Mouse (Mus musculus): ENCODE results near the gene Tie1. TPM values are rescaled to one million over a fixed set of nuclear protein-coding genes. Genes with fewer than 3 reads are reported as not detected.
A peak's percentile ranks its signal among the peaks of the same experiment; 100 is the strongest.
"Not testable (repeated sequence)": the region's sequence is repeated elsewhere in the genome, so short reads cannot be mapped to it uniquely, and the experiment has no call there.

Gene Tie1
- polyA plus RNA-seq, 1 experiment from 2014 or later = 36.5 TPM

GRCm38 (mm10) chr4:118517497-118518146 lies 27.8 kb upstream of the Tie1 start:
- no peak for DNase-seq (ENCODE audit: low spot score)
- Histone ChIP-seq H3K36me3 (no peaks in the 10 kb centered on the region), H3K4me3 (peak overlapping the region; percentile 35; the same call in 1 of the 2 replicates), H3K27ac (0 out of 2 replicates have a peak overlapping the region, but pooled peaks have one; percentile 33), H3K9me3 (no peaks in the 10 kb centered on the region), H3K27me3 (ENCODE audit: insufficient read depth, poor library complexity, severe bottlenecking) (peaks cover 6% of the 10 kb centered on the region; the same call in 1 of the 2 replicates), H3K4me1 (peaks cover 22% of the 10 kb centered on the region)
- WGBS = 37% methylated on average over 16 of the region's 16 CpGs

GRCm38 (mm10) chr4:118516699-118517496 lies 27.0 kb upstream of the Tie1 start:
- peak overlapping the region; percentile 33; the same call in 1 of the 2 replicates for H3K27ac ChIP-seq
- H3K9me3 ChIP-seq = no peaks in the 10 kb centered on the region
- 4% methylated on average over 20 of the region's 20 CpGs for WGBS
- DNase-seq (ENCODE audit: low spot score) = no peak
- peaks cover 6% of the 10 kb centered on the region; the same call in 1 of the 2 replicates for H3K27me3 ChIP-seq (ENCODE audit: insufficient read depth, poor library complexity, severe bottlenecking)
- H3K36me3 ChIP-seq = no peaks in the 10 kb centered on the region
- H3K4me1 ChIP-seq = peaks cover 22% of the 10 kb centered on the region
- H3K4me3 ChIP-seq = peak overlapping the region; percentile 35; the same call in 1 of the 2 replicates

DNA sequence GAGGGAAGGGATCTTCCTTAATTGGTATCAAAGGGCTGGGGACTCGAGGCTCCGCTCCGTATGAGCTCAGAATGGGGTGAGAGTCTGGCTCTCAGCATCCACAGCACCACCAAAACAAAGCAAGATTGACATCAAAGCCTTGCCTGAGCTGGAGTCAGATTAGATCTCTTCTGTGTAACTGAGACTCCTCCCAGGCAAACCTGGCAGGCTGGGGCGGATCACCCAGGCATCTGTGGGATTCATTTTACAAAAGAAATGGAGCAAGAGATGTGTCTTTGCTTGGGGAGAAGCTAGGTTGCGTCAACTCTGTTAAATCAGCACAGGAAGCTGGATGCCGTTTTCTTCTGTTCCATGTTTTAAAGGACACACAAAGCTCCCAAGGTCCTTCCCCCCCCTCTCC lies 19.2 kb upstream of the Tie1 start:
- 20% methylated on average over 6 of the region's 6 CpGs for WGBS
- no peak overlapping the region for H3K27ac ChIP-seq
- no peaks in the 10 kb centered on the region for H3K27me3 ChIP-seq (ENCODE audit: insufficient read depth, poor library complexity, severe bottlenecking)
- peaks cover 8% of the 10 kb centered on the region for H3K4me1 ChIP-seq
- no peaks in the 10 kb centered on the region for H3K36me3 ChIP-seq
- DNase-seq (ENCODE audit: low spot score) = no peak
- no peaks in the 10 kb centered on the region for H3K9me3 ChIP-seq
- H3K4me3 ChIP-seq = no peak overlapping the region

DNA sequence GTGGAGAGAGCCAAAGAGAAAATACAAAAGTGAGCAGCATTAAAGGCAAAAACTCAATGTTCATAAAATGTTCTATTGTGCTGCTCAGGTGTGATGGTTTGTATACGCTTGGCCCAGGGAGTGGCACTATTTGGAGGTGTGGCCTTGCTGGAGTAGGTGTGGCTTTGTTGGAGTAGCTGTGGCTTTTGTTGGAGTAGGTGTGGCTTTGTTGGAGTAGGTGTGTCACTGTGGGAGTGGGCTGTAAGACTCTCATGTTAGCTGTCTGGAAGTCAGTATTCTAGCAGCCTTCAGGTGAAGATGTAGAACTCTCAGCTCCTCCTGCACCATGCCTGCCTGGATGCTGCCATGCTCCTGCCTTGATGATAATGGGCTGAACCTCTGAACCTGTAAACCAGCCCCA lies 17.3 kb upstream of the Tie1 start:
- H3K36me3 ChIP-seq; DNase-seq (ENCODE audit: low spot score); H3K9me3 ChIP-seq; H3K27ac ChIP-seq; H3K27me3 ChIP-seq (ENCODE audit: insufficient read depth, poor library complexity, severe bottlenecking); H3K4me3 ChIP-seq; H3K4me1 ChIP-seq: not testable (repeated sequence)
- WGBS = 88% methylated on average over 1 of the region's 1 CpGs

DNA sequence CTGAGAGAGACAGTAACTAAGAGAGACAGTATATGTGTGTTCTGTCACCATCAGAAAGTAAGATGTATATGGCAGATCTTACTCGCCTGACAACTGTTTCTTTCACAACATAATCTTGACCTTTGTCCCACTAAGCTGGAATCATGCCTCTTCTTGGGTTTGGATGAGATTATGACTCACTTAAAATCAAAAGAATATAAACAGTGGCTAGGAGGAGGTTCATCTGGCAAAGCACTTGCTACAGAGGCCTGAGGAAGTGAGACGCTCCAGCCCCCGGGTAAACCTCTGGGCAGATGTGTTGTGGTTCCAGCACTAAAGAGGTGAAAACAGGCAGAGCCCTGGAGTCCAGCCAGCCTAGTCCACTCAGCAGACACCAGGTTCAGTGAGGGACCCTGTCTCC lies 15.7 kb upstream of the Tie1 start:
- Histone ChIP-seq H3K4me3 (no peak overlapping the region), H3K27me3 (ENCODE audit: insufficient read depth, poor library complexity, severe bottlenecking) (no peaks in the 10 kb centered on the region), H3K4me1 (peaks cover 3% of the 10 kb centered on the region; the same call in 1 of the 2 replicates), H3K9me3 (no peaks in the 10 kb centered on the region), H3K27ac (no peak overlapping the region), H3K36me3 (no peaks in the 10 kb centered on the region)
- WGBS = 62% methylated on average over 3 of the region's 3 CpGs
- no peak for DNase-seq (ENCODE audit: low spot score)

GRCm38 (mm10) chr4:118500792-118501191 lies 10.9 kb upstream of the Tie1 start:
- no peaks in the 10 kb centered on the region for H3K36me3 ChIP-seq
- no peaks in the 10 kb centered on the region for H3K9me3 ChIP-seq
- no peaks in the 10 kb centered on the region for H3K27me3 ChIP-seq (ENCODE audit: insufficient read depth, poor library complexity, severe bottlenecking)
- DNase-seq (ENCODE audit: low spot score) = no peak
- whole genome bisulfite sequencing = 79% methylated on average over 9 of the region's 9 CpGs
- H3K4me1 ChIP-seq = no peaks in the 10 kb centered on the region
- H3K4me3 ChIP-seq = no peak overlapping the region
- H3K27ac ChIP-seq = no peak overlapping the region

GRCm38 (mm10) chr4:118500171-118500724 lies 10.4 kb upstream of the Tie1 start:
- H3K4me3 ChIP-seq = no peak overlapping the region
- H3K4me1 ChIP-seq = no peaks in the 10 kb centered on the region
- 56% methylated on average over 6 of the region's 6 CpGs for WGBS
- H3K27me3 ChIP-seq (ENCODE audit: insufficient read depth, poor library complexity, severe bottlenecking) = no peaks in the 10 kb centered on the region
- H3K27ac ChIP-seq = no peak overlapping the region
- H3K36me3 ChIP-seq = no peaks in the 10 kb centered on the region
- no peak for DNase-seq (ENCODE audit: low spot score)
- no peaks in the 10 kb centered on the region for H3K9me3 ChIP-seq

- 79% methylated on average over 10 of the region's 10 CpGs for WGBS
- Histone ChIP-seq H3K36me3 (no peaks in the 10 kb centered on the region), H3K4me1 (peaks cover 17% of the 10 kb centered on the region; the same call in 1 of the 2 replicates), H3K4me3 (no peak overlapping the region), H3K27me3 (ENCODE audit: insufficient read depth, poor library complexity, severe bottlenecking) (0 out of 2 replicates have a peak, but pooled peaks cover 9% of the 10 kb centered on the region), H3K27ac (no peak overlapping the region; the same call in 1 of the 2 replicates), H3K9me3 (no peaks in the 10 kb centered on the region)
- no peak for DNase-seq (ENCODE audit: low spot score)
Observed at GRCm38 (mm10) chr4:118490461-118490860, 600 bp upstream of the Tie1 start.

- peaks cover 14% of the 10 kb centered on the region; the same call in 1 of the 2 replicates for H3K27me3 ChIP-seq (ENCODE audit: insufficient read depth, poor library complexity, severe bottlenecking)
- no peak overlapping the region for H3K27ac ChIP-seq
- no peaks in the 10 kb centered on the region for H3K9me3 ChIP-seq
- DNase-seq (ENCODE audit: low spot score) = no peak
- H3K4me3 ChIP-seq = no peak overlapping the region
- 71% methylated on average over 15 of the region's 15 CpGs for WGBS
- H3K4me1 ChIP-seq = peaks cover 10% of the 10 kb centered on the region; the same call in 1 of the 2 replicates
- peaks cover 24% of the 10 kb centered on the region for H3K36me3 ChIP-seq
Observed at GRCm38 (mm10) chr4:118476773-118477530, 12.9 kb downstream of the Tie1 start.

DNA sequence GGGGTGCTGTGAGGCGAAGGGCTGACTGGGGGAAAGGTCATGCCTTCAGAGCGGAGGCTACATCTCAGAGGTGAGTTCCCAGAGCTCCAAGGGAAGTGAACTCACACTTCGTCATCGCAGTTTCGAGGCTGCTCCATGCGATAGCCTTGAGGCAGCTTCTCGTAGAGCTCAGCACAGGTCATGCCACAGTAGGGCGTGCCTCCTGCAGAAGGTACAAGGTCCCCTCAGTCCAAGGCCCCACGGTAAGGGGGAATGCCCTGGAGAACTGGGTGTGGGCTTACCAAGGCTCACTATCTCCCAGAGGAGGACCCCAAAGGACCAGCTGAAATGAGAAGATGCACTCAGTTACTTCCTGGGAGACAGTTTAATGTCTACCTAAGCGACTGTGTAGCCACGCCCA lies 17.2 kb downstream of the Tie1 start:
- Histone ChIP-seq H3K27ac (no peak overlapping the region), H3K27me3 (ENCODE audit: insufficient read depth, poor library complexity, severe bottlenecking) (peaks cover 10% of the 10 kb centered on the region; the same call in 1 of the 2 replicates), H3K4me1 (peaks cover 17% of the 10 kb centered on the region), H3K9me3 (no peaks in the 10 kb centered on the region), H3K4me3 (no peak overlapping the region), H3K36me3 (peaks cover 28% of the 10 kb centered on the region)
- DNase-seq (ENCODE audit: low spot score) = no peak
- WGBS = 86% methylated on average over 11 of the region's 11 CpGs

DNA sequence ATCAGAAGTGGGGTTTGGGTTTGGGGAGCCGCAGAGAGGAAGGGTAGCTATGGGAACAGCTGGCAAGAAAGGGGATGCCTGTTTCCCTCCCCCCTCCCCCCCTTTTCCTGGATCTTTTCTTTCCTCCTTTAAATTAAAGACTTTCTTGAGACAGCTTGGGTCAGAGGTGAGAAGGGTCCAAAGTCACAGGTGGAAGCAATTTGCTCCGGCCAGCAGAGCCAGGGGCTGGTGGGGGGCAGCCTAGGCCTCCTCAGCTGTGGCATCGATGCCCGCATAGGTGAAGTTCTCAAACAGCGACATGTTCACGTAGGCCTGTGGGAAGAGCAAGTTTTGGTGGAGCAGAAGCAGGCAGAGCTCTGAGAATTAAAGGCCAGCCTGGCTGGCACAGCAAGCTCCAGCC lies 18.6 kb downstream of the Tie1 start:
- H3K27me3 ChIP-seq (ENCODE audit: insufficient read depth, poor library complexity, severe bottlenecking) = peaks cover 10% of the 10 kb centered on the region; the same call in 1 of the 2 replicates
- no peaks in the 10 kb centered on the region for H3K9me3 ChIP-seq
- no peak overlapping the region for H3K4me3 ChIP-seq
- WGBS = 75% methylated on average over 6 of the region's 6 CpGs
- DNase-seq (ENCODE audit: low spot score) = no peak
- peaks cover 28% of the 10 kb centered on the region for H3K36me3 ChIP-seq
- no peak overlapping the region; the same call in 1 of the 2 replicates for H3K27ac ChIP-seq
- H3K4me1 ChIP-seq = peaks cover 10% of the 10 kb centered on the region; the same call in 1 of the 2 replicates

GRCm38 (mm10) chr4:118465697-118466163 lies 24.1 kb downstream of the Tie1 start:
- peak overlapping the region; percentile 73 for H3K27ac ChIP-seq
- H3K36me3 ChIP-seq = 0 out of 2 replicates have a peak, but pooled peaks cover 2% of the 10 kb centered on the region
- no peak for DNase-seq (ENCODE audit: low spot score)
- H3K27me3 ChIP-seq (ENCODE audit: insufficient read depth, poor library complexity, severe bottlenecking) = no peaks in the 10 kb centered on the region
- H3K4me3 ChIP-seq = no peak overlapping the region
- no peaks in the 10 kb centered on the region for H3K9me3 ChIP-seq
- H3K4me1 ChIP-seq = peaks cover 14% of the 10 kb centered on the region
- WGBS = 38% methylated on average over 11 of the region's 11 CpGs
